Mouse (Mus musculus): ENCODE data around the gene Akr1b3.

DNA sequence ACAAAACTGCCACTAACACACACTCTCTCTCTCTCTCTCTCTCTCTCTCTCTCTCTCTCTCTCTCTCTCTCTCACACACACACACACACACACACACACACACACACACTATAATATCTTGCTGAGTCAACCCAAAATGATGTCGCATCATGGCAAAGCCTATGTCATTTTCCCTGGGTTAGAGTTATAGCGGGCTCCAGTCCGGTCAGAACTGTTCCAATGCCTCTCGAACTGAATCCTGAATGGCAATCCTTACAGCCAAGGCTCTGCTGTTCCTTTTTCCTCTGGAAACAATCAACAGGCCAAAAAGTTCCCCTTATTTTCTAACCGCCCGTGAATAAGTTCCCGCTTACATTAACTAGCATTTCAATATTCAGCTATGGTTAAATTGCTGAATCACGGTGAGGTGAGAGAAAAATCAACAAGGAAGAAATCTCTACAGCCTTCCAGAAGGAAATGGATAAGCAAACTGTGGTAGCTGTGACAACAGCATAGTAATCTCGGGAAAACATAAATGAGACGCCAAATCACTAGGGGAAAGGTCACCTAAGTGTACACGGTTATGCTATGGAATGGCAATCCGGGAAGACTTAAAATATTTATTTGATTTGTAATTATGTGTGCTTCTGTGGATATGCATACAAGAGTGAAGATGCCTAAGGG is 32.9 kb upstream of the Akr1b3 start:
- no peak for TF ChIP-seq CTCF (IDR thresholded peaks at IDR 0.05; ENCODE audit: low read depth, low read length)
- no peak for TF ChIP-seq POLR2A (IDR thresholded peaks at IDR 0.05; ENCODE audit: borderline replicate concordance, low read depth, low read length)
